ENCODE assay signal across 11 mouse cellular contexts in the genomic region with DNA sequence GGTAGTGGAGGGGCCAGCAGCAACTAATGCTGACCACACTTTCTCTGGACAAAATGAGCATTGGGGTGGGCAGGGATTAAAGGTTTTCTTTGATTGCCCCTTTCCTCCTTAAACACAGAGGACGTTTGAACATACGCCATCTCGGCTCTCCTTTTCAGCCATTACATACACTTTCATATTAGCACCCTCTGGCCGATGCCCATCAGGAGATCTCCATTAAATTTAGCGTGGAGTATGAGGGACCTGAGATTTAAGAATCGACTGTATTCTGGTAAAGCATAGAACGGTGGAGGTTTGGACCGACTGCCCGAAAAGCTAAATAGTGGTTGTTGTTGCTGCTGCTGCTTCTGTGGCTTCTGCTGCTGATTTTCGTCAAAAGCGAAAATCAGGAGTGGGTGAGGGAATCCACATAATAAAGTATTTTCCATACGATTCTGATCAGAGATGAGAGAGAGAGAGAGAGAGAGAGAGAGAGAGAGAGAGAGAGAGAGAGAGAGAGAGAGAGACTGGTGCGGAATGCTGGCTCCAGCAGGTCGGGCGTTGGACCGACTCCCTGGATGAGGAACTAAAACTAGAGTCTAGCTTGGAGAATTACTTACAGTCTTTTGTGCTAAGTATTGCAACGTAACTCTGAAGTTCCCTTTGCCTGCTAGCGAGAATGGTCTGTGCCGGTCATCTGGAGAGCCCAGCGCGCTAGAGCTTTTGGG. TPM values are rescaled to one million over a fixed set of nuclear protein-coding genes. Genes with fewer than 3 reads are reported as not detected.
A peak's percentile ranks its signal among the peaks of the same experiment; 100 is the strongest.
DNase-seq lines count a peak whose midpoint lies in the region; ATAC-seq and TF ChIP-seq lines count a peak whose summit lies in the region.
"Had no signal": no experiment of that assay in that cellular context is flagged by ENCODE, and none has a peak within 500 bp of the region (broad histone marks: within the 10 kb centered on the region; RNA-seq: fewer than 3 reads in every experiment).

No protein-coding gene starts in this region.

- peak overlapping the region; percentile 32 for H3K4me3 ChIP-seq in kidney, embryonic 15.5 days (replicated peaks)
- H3K4me3 ChIP-seq in forebrain, embryonic 14.5 days (ENCODE audit: low read depth, low read length), result peak overlapping the region; percentile 16
- H3K4me3 ChIP-seq in limb, embryonic 10.5 days, result peak overlapping the region; percentile 32
- H3K4me3 ChIP-seq in small intestine, adult 2 months (ENCODE audit: low read depth, low read length), result 0 out of 2 replicates have a peak overlapping the region, but pooled peaks have one; percentile 18
- H3K4me3 ChIP-seq: erythroblast, embryonic 14.5 days; myocyte had no signal

- no peak overlapping the region for H3K27ac ChIP-seq in kidney, embryonic 15.5 days
- no peak overlapping the region for H3K27ac ChIP-seq in forebrain, embryonic 14.5 days (ENCODE audit: low read depth, low read length)
- H3K27ac ChIP-seq in limb, embryonic 10.5 days, result no peak overlapping the region
- H3K27ac ChIP-seq in small intestine, adult 2 months (ENCODE audit: insufficient read depth, low read depth, low read length), result no peak overlapping the region

- TF ChIP-seq CTCF in small intestine, adult 2 months (IDR thresholded peaks at IDR 0.05; ENCODE audit: extremely low read depth, insufficient read length, insufficient replicate concordance, low read depth, low read length), result no peak

- WGBS in kidney, embryonic 15.5 days, result 1% methylated on average over 21 of the region's 21 CpGs
- WGBS in forebrain, embryonic 14.5 days, result 1% methylated on average over 21 of the region's 21 CpGs
- under 1% methylated on average over 21 of the region's 21 CpGs for WGBS in limb, embryonic 10.5 days
- 6% methylated on average over 21 of the region's 21 CpGs for WGBS in small intestine, adult 2 months

- DNase-seq in kidney, postnatal 25 days, result no peak
- peak; percentile 20 for DNase-seq in forebrain, embryonic 14.5 days (ENCODE audit: low spot score)
- DNase-seq in limb, embryonic 10.5 days (ENCODE audit: low spot score), result peak; percentile 64
- no peak for DNase-seq in gastrocnemius, adult 8-10 months (ENCODE audit: low spot score in 2 of 2)
- DNase-seq in layer of hippocampus, adult 8-10 months (ENCODE audit: low spot score in 2 of 2), result no peak

- peaks cover 98% of the 10 kb centered on the region for H3K27me3 ChIP-seq in kidney, embryonic 15.5 days
- H3K27me3 ChIP-seq in forebrain, embryonic 14.5 days (replicated peaks; ENCODE audit: control insufficient read depth, insufficient read depth, low read length), result peaks cover 74% of the 10 kb centered on the region
- H3K27me3 ChIP-seq in limb, embryonic 10.5 days (ENCODE audit: low read depth, poor library complexity, severe bottlenecking), result peaks cover 100% of the 10 kb centered on the region
- peaks cover 78% of the 10 kb centered on the region for H3K27me3 ChIP-seq in small intestine, adult 2 months (ENCODE audit: control insufficient read depth, insufficient read depth, low read length)

- H3K4me1 ChIP-seq in kidney, embryonic 15.5 days, result peaks cover 38% of the 10 kb centered on the region
- peaks cover 7% of the 10 kb centered on the region for H3K4me1 ChIP-seq in forebrain, embryonic 14.5 days (ENCODE audit: control insufficient read depth, insufficient read depth, low read length)
- peaks cover 34% of the 10 kb centered on the region for H3K4me1 ChIP-seq in limb, embryonic 10.5 days
- H3K4me1 ChIP-seq in small intestine, adult 2 months (ENCODE audit: control insufficient read depth, insufficient read depth, insufficient read length, low read length), result peaks cover 3% of the 10 kb centered on the region

- H3K9ac ChIP-seq in kidney, embryonic 15.5 days, result no peak overlapping the region
- peak overlapping the region; percentile 32; the same call in 1 of the 2 replicates for H3K9ac ChIP-seq in forebrain, embryonic 14.5 days (ENCODE audit: low read length)

- TF ChIP-seq POLR2A in small intestine, adult 2 months (IDR thresholded peaks at IDR 0.05; ENCODE audit: low read depth, low read length), result no peak

- H3K9me3 ChIP-seq in kidney, embryonic 15.5 days (replicated peaks), result no peaks in the 10 kb centered on the region
- no peaks in the 10 kb centered on the region for H3K9me3 ChIP-seq in forebrain, embryonic 14.5 days (replicated peaks; ENCODE audit: control insufficient read depth, low read length)
- H3K9me3 ChIP-seq in limb, embryonic 10.5 days (replicated peaks), result no peaks in the 10 kb centered on the region

- peak overlapping the region; percentile 50 for H3K4me2 ChIP-seq in kidney, embryonic 15.5 days
- no peak overlapping the region for H3K4me2 ChIP-seq in forebrain, embryonic 14.5 days (ENCODE audit: low read length)

- ATAC-seq in kidney, embryonic 15.5 days (replicated peaks; ENCODE audit: low FRiP score), result no peak
- no peak for ATAC-seq in forebrain, embryonic 14.5 days
- no peak for ATAC-seq in erythroid progenitor cell, adult 5-6 weeks (replicated peaks; ENCODE audit: low FRiP score, poor library complexity, severe bottlenecking)

- H3K36me3 ChIP-seq in kidney, embryonic 15.5 days, result no peaks in the 10 kb centered on the region
- H3K36me3 ChIP-seq in forebrain, embryonic 14.5 days (ENCODE audit: control insufficient read depth, insufficient read depth, low read length), result no peaks in the 10 kb centered on the region
- no peaks in the 10 kb centered on the region for H3K36me3 ChIP-seq in limb, embryonic 10.5 days
- no peaks in the 10 kb centered on the region for H3K36me3 ChIP-seq in small intestine, adult 2 months (ENCODE audit: control insufficient read depth, insufficient read depth, low read length)

RNA-seq across cellular contexts. Expression of a gene that starts 1.2 kb away (rescaled TPM):
- not detected in 2 replicates for polyA plus RNA-seq in kidney, embryonic 15.5 days (2015; fragmentation: Nextera tagmentation; extraction: Ambion mirVana)
- polyA plus RNA-seq in forebrain, embryonic 14.5 days (2014; fragmentation: Nextera tagmentation; extraction: Ambion mirVana), result 22.6 and 25.1 TPM in 2 replicates
- 2.6 TPM in 1 of 2 replicates, not detected in the other for polyA plus RNA-seq in limb, embryonic 10.5 days (2016; fragmentation: Nextera tagmentation; extraction: Ambion mirVana)
- not detected in 2 replicates for polyA plus RNA-seq in small intestine, adult 2 months (2012; rRNA removed)
- under 1 TPM in 1 of 4 experiments, not detected in 3; 0.25 TPM for total RNA-seq in gastrocnemius, adult 8-10 months (2022)
- total RNA-seq in layer of hippocampus, adult 8-10 months (2022), result not detected
- total RNA-seq in erythroid progenitor cell, adult 5-6 weeks (2015; ENCODE audit: low replicate concordance), result not detected in 2 replicates
- not detected in 2 replicates for total RNA-seq in erythroid progenitor cell, adult 5-6 weeks (2017; ENCODE audit: low replicate concordance)
- total RNA-seq: ES-E14 had no signal
- polyA plus RNA-seq: erythroblast, embryonic 14.5 days; myocyte had no signal

Comparison
In these comparisons a context has a peak if more than half of its experiments do, and no peak if none do; other contexts are left out.
1. DNase-seq: peak in forebrain, embryonic 14.5 days (single experiment) and limb, embryonic 10.5 days (single experiment); none in kidney, postnatal 25 days (0 of 2), gastrocnemius, adult 8-10 months (0 of 2) and layer of hippocampus, adult 8-10 months (0 of 2).
2. Peak in every context shown above with its lines, with median percentiles within 50 percentile points of each other: H3K4me3 ChIP-seq.